In genomic region chr12:76961052-76961931, GRCm38 (mm10) we compare ENCODE assay signal across 8 mouse cellular contexts. TPM values are rescaled to one million over a fixed set of nuclear protein-coding genes. Genes with fewer than 3 reads are reported as not detected.
DNase-seq lines count a peak whose midpoint lies in the region; ATAC-seq and TF ChIP-seq lines count a peak whose summit lies in the region.

No protein-coding gene starts in this region.

- TF ChIP-seq EP300 in lung, postnatal 0 days (IDR thresholded peaks at IDR 0.05), result no peak

- H3K36me3 ChIP-seq in hindbrain, embryonic 14.5 days (replicated peaks; ENCODE audit: control insufficient read depth, insufficient read depth), result peaks cover 20% of the 10 kb centered on the region
- no peaks in the 10 kb centered on the region for H3K36me3 ChIP-seq in lung, postnatal 0 days (ENCODE audit: insufficient read depth, low read length)

- H3K4me3 ChIP-seq in hindbrain, embryonic 14.5 days (replicated peaks; ENCODE audit: low read length), result peak overlapping the region; percentile 73
- peak overlapping the region; percentile 95 for H3K4me3 ChIP-seq in lung, postnatal 0 days (ENCODE audit: low read depth, low read length)

- peak overlapping the region; percentile 78 for H3K9ac ChIP-seq in hindbrain, embryonic 14.5 days
- peak overlapping the region; percentile 94 for H3K9ac ChIP-seq in lung, postnatal 0 days (replicated peaks; ENCODE audit: low read depth)

- H3K27me3 ChIP-seq in hindbrain, embryonic 14.5 days (ENCODE audit: control insufficient read depth, insufficient read depth, low read length), result no peaks in the 10 kb centered on the region
- no peaks in the 10 kb centered on the region for H3K27me3 ChIP-seq in lung, postnatal 0 days (replicated peaks; ENCODE audit: insufficient read depth, low read length)

- no peaks in the 10 kb centered on the region for H3K9me3 ChIP-seq in hindbrain, embryonic 14.5 days (ENCODE audit: control insufficient read depth, low read length)
- H3K9me3 ChIP-seq in lung, postnatal 0 days (ENCODE audit: low read length), result no peaks in the 10 kb centered on the region

- 9% methylated on average over 34 of the region's 45 CpGs for WGBS in hindbrain, embryonic 14.5 days
- WGBS in lung, postnatal 0 days, result 3% methylated on average over 29 of the region's 45 CpGs

- peaks cover 9% of the 10 kb centered on the region for H3K4me1 ChIP-seq in hindbrain, embryonic 14.5 days (replicated peaks; ENCODE audit: control insufficient read depth, insufficient read depth, low read length)
- H3K4me1 ChIP-seq in lung, postnatal 0 days (ENCODE audit: insufficient read depth, low read depth, low read length), result no peaks in the 10 kb centered on the region; the same call in none of the 2 replicates

- DNase-seq in kidney, adult 11 months, result peak; percentile 41
- DNase-seq in kidney, postnatal 4 days, result no peak
- DNase-seq in ES-CJ7 (ENCODE audit: low read depth, low spot score), result peak; percentile 21
- peak; percentile 29 for DNase-seq in embryo, embryonic 10.5 days (ENCODE audit: low spot score)
- DNase-seq in hindbrain, embryonic 14.5 days (ENCODE audit: low spot score), result no peak
- DNase-seq in lung, postnatal 0 days (ENCODE audit: low spot score), result peak; percentile 61
- peak; percentile 38 for DNase-seq in yolk sac, embryonic 10.5 days (ENCODE audit: low spot score)
- no peak for DNase-seq in cerebellum, adult 11 months

- TF ChIP-seq CTCF in lung, postnatal 0 days (IDR thresholded peaks at IDR 0.05), result no peak

- peak; percentile 12 for ATAC-seq in hindbrain, embryonic 14.5 days (ENCODE audit: low FRiP score)
- ATAC-seq in lung, postnatal 0 days, result no peak

- H3K4me2 ChIP-seq in hindbrain, embryonic 14.5 days (replicated peaks), result peak overlapping the region; percentile 83
- H3K4me2 ChIP-seq in lung, postnatal 0 days (replicated peaks; ENCODE audit: low read depth, low read length), result peak overlapping the region; percentile 78

- H3K27ac ChIP-seq in hindbrain, embryonic 14.5 days, result peak overlapping the region; percentile 33; the same call in 1 of the 2 replicates
- H3K27ac ChIP-seq in lung, postnatal 0 days (ENCODE audit: low read length), result peak overlapping the region; percentile 94

RNA-seq across cellular contexts. Expression of gene Max, which starts 0.7 kb away (rescaled TPM):
- polyA plus RNA-seq in hindbrain, embryonic 14.5 days (2014; fragmentation: Nextera tagmentation; extraction: Ambion mirVana), result 47.6 and 52.9 TPM in 2 replicates
- polyA plus RNA-seq in lung, postnatal 0 days (2015; fragmentation: Nextera tagmentation; extraction: Ambion mirVana), result 17.5 and 20.9 TPM in 2 replicates

Comparison
In these comparisons a context has a peak if more than half of its experiments do, and no peak if none do; other contexts are left out.
1. DNase-seq: peak in kidney, adult 11 months (single experiment), ES-CJ7 (single experiment), embryo, embryonic 10.5 days (single experiment), lung, postnatal 0 days (single experiment) and yolk sac, embryonic 10.5 days (single experiment); none in kidney, postnatal 4 days (0 of 2), hindbrain, embryonic 14.5 days (single experiment) and cerebellum, adult 11 months (single experiment).